Mouse (Mus musculus) cerebellum, adult 2 months (tissue): ENCODE measurements around the gene Abat.

Source experiments
- CTCF ChIP-seq: fragments of 200-500 bp; IDR thresholded peaks from 2 replicates; pipeline ENCODE4 v1.5.1; 2011; ENCODE audit warnings: low read depth, mild to moderate bottlenecking, control low read depth, low read length, moderate library complexity, borderline replicate concordance; ENCODE audit not compliant: insufficient read depth
- POLR2A ChIP-seq: fragments of 200-500 bp; IDR thresholded peaks from 2 replicates; pipeline ENCODE4 v1.6.1; 2011; ENCODE audit warnings: low read length, control low read depth, borderline replicate concordance; ENCODE audit not compliant: insufficient read depth

GRCm38 (mm10) chr16:8636867-8637216 is 123.6 kb downstream of the Abat start:
- TF ChIP-seq POLR2A (no peak), CTCF (no peak)
